Mouse (Mus musculus) left cerebral cortex, postnatal 14 days (tissue): ENCODE results near the gene Rubcnl. TPM values are rescaled to one million over a fixed set of nuclear protein-coding genes. Genes with fewer than 3 reads are reported as not detected.

Source experiments
- DNase-seq, 2 experiments: peaks; one replicate each; pipeline ENCODE4 v3.0.0; 2021 to 2022; ENCODE audit warnings: low spot score in 2 of 2, mixed read lengths in 1 of 2
- intact Hi-C: fragments of 180-260 bp; cut with DNase I; formaldehyde crosslinking; loops from one replicate; pipeline ENCODE4 v1.15.1; 2025
- total RNA-seq, 2 experiments: library from RNA; stranded (reverse); gene quantifications; 2 replicates each; pipeline ENCODE4 v1.2.3; 2021

The Rubcnl gene
- total RNA-seq, 2 experiments from 2014 or later: 1.3 to 1.5 TPM

DNA sequence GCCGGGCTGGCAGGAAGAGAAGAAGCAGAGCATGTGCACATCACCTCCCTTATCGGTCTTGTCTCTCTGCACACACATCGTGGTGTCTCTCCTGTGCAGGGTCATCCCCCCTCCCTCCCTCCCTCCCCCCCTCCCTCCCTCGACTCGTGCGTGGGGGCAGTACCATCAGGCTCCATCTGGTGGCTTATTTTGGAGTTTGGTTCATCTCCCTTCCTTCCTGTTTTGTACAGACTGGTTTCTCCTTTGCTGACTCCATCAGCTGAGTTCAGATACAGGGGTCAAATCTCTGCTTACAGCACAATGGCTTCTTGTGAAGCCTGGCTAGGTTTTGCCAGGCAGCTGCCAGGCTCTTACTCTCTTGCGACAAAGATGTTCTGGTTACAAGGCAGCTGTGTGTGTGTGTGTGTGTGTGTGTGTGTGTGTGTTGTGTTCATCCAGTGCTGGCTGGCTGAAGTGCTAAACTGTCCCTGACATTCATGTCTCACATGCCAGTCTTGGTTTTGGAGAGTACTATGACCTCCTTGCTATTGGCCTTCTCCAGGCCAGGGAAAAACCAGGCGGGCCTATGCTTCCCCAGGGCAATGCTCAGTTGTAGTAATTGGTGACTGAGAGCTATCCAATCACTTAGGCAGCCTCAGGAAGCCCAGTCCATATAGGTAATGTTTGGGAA lies 4.7 kb upstream of the Rubcnl start:
- DNase-seq: peak; percentile 10 to 22

DNA sequence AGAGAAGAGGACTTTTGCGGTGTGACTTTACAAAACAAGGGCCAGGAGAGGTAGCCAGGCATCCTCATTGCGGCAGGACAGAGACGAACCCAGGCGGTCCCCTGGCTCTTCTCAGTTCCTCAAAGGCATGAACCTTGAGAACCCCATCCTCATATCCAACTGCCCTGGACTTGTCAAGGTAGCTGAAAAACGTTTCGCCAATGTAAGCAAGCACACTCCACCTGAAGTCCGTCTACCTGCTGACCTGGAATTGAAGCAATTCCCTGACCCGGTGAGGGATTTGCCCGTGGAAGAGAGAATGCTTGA lies 841 bp downstream of the Rubcnl start:
- intact Hi-C loops: no loop called here
- DNase-seq: no peak

More for the DNA sequence above, 4.7 kb upstream of the Rubcnl start:
- intact Hi-C loops: no loop called here

DNA sequence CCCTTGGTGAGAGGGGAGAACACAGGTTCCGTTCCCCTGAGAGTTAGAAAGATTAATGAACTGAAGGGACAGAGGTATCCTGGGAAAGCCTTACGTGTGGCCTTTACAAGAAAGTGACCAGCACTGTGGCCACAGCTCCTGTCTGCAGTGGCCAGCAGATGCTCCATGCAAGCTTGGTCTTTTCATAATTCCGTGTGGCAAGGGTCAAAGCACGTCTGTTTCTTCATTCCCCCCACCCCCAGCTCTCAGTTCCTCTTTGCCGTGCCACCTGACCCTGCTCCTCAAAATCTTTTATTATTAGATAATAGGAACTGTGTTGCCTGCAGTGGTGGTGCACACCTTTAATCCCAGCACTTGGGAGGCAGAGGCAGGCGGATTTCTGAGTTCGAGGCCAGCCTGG lies 1.4 kb downstream of the Rubcnl start:
- DNase-seq: no peak

DNA sequence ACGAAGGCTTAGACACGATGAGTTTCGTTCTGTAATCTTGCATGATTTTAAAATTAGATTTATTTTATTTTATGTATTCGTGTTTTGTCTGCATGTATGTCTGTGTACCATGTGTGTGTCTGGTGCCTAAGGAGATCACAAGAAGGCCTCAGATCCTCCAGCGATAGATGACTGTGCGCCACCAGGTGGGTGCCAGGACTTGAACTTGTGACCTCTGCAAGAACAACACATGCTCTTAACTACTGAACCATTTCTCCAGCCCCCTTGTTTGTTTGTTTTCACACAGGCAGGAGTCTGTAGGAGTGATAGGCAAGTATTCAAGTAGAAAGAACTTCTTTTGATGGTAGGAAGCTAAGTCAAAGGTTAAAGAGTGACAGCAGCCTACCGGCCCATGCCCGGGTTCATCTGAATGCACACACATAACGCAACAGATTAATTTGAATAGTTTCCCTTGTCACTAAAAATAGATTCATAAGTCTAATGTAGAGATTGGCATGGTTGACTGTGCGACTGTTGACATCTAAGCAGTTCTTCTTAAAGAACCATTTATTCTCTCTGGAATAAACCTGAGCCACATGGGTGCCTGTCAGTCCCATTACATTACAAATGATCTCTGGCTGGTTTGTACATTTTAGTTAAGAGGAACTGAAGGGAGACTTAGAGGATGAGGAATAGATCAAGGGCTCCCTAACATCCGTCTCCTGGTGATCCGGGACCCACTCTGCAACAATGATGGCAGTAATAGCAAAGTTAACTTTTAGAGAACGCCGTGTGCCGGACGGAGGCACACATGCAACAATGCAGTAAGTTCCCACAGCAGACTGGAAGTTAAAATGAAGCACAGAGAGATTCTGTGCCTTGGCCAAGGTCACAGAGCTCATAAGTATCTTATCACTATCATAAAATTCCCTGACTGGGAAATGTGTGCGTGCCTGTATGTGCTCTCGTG lies 2.3 kb downstream of the Rubcnl start:
- intact Hi-C loops: no loop called here
- no peak for DNase-seq

More for the DNA sequence above, 1.4 kb downstream of the Rubcnl start:
- intact Hi-C loops: no loop called here

DNA sequence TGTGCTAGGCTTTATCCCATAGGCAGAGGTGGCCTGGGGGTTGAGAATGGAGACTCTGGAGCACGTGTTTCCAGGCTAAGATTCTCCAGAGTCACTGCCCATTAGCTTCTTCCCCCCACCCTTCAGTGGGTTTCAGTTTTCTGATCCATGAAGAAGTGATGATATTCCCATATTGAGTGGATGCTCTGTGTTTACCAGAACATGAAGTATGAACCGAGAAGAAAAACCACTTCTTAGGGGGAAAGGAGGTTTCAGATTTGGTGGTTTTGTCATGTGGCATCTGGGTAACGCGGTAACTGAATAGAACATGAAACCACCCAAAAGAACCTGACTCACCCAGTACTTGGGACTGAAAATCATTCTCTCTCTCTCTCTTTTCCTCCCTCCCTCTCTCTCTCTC lies 3.0 kb downstream of the Rubcnl start:
- DNase-seq: no peak
- intact Hi-C loops: no loop called here

DNA sequence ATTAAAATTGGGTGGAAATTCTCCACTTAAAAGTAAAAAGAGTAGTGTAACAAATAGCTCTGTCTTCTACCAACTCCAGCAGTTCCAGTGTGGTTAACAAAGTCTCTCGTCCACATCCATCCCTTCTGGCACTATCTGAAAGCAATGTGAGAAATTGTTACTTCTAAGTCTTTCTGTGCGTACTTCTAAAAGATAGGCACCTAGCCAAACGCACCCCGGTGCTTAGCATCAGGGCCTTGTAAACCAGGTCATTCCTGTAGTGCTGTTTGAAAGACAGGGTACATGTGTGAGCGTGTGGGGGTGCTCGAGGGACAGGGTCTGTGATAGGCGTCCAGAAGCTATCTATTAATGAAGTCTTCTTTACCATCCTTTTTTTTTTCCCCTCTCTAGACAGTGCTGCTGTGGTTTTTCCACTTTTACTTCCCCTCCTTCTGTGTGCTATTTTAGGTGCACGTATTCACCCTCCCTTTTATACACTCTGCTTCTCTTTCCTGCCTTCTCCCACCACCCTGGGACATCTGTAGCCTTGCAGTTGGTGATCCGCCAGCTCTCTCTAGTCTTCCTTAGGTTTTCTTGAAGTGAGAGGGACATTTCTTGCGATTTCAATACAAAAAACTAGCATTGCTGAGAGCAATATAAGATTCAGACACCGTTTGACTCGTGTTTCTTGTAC lies 4.9 kb downstream of the Rubcnl start:
- peak; percentile 48 to 54 for DNase-seq
- intact Hi-C loops: no loop called here

DNA sequence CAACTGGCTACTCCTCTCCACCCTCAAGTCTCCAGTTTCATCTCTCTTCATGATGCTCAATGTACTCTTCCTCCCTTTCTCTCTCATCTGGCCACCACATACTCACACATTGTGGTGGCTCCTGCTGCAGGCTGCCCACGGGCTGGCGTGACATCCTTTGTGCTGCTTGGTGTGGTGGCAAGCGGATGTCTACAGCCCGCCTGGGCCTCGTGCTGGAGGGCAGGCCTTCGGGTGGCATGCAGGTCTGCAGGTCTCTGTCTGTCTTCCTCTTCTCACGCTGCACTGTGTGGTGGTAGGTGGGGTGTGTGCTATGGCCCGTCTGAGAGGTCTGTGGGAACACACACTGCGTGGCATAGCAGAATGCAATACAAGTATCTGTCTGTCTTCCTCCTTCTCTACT lies 6.7 kb downstream of the Rubcnl start:
- intact Hi-C loops: no loop called here
- no peak for DNase-seq

DNA sequence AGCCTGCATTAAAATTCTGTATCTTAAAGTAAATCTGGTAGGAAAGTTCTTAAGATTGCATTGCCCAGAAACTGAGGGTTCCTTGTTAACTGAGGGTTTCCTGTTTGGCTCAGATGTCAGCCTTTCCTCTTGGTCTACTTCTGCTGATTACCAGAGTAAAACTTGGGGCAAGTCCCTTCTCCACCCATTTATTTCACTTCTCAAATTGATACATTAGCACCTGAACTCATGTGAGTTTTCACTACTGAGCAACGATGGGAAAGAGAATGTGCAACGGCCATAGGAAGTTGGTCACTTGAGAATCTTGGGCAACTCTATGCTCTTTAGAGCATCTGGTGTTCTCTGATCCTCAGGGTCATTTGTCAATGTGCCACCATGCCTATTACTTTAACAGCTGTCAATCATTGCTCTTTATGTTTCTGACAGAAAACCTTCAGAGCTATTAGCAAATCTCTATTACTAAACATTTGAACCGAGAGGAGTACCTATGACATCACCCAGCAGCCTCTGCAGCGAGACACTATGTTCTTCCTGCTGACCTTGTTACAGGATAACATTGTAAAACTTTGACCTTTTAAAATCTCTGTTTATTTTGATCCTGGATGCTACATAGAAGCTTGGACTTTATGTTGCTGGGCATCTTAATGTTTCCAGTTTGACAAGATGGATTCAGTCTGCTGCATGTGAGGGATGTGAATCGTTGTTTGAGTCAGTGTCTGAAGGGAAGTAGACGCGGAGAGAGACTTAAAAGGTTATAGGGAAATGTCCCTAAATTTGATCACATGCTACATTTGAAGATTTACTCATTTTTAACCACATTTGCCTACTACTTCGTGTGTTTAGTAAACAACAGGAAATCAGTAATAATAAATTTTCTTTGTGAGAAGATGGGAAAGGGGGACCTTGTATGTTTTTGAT lies 9.2 kb downstream of the Rubcnl start:
- intact Hi-C loops: no loop called here
- DNase-seq: no peak

DNA sequence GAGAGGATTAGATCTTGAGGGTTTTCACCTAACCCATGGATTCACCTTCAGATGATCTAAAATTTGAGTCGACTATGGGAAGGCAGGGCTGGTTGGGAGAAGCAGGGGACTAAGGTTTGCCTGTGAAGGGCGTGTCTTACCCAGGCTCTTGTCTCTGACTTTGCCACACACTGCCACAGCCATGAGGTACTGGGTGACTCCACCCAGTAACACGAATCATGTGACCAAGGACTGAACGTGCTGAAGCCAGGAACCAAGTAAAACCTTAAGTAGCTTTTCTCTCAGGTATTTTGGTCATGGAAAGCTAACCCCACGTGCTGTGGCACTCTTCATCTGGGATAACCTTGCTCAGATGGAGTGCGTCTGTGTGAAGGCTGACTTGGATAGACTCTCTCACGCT lies 14.9 kb downstream of the Rubcnl start:
- intact Hi-C loops: no loop called here
- DNase-seq: no peak

DNA sequence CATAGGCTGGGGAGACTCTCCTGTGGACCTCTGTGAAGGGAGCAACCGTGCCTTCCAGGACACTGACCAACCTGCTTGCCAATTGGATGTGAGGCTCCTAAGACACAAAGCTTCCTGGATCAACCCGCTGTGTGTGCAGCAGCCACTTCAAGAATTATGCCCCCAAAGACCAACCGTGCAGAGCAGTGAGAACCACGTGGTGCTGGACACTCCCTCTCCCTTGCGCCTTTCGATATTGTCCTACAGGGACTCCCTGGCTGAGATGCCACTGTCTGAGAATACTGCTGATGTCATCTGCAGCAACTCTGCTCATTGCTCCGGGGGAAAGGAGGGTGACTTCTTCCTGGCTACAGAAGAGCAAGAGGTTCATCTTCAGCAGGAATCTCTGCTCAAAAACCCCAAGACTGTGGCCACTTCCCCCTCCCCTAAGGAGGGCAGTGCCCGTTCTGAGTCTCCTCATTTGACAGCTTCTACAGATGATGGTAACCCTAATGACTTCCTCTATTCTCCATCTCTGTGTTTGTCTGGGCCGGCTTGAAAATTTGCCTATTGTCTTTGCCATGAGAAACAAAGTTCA lies 16.3 kb downstream of the Rubcnl start:
- no peak for DNase-seq
- intact Hi-C loops: no loop called here

DNA sequence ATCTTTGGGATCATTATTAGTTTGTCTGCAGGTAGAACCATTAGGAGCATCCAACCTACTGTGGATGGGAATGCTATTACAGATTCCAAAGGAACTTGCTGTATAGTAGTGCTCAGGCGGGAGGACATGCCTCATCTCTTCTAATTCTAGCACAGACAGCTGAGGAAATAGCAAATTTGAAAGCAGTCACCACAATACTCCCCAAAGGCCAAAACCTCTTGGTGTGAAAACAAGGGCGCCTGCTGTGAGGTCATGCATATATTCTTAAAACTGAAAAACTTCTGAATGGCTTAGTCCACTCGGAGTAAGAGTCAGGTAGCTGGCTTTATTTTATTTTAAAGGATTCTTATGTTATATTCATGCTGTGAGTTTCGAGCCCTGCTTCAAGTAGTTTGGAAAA lies 16.9 kb downstream of the Rubcnl start:
- intact Hi-C loops: no loop called here

DNA sequence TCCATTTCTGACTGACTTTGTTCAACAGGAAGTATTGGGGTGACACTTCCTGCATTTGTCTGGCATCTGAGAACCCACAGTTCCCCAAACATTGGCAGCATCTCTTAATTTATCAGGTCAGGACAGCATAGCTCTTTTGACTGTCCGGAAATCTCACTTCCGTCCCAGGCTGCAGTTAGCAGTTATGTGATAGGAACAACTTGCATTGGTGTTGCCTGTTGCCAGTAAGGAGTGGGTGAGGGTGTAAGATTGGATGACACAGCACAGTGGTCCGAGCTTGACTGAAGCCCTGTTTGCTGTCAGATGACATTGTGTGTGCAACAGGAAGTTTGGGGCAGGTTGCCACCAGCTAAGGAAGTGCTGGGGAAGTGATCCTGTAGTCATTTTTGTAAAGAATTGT lies 18.4 kb downstream of the Rubcnl start:
- DNase-seq: peak; percentile 19 to 52
- intact Hi-C loops: no loop called here

More for the DNA sequence above, 16.9 kb downstream of the Rubcnl start:
- DNase-seq: no peak

DNA sequence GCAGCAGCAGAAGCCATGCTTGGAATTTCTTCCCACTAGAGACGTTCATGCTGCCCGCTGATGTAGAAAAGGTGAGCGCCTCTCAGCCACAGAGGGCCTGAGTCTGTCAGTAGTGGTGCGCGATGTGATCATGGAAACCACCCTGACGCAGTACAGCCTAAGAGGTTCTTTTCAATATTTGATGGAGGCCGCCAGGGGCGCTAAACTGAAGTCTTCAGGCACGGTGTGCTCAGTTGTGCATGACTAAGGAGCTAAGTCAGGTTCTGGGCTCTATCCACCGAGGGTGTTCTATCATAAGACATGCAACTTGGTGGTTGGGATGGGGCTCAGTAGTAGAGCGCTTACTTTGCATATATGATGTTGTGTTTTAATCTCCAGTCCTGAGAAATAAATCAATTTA lies 19.6 kb downstream of the Rubcnl start:
- no peak for DNase-seq
- intact Hi-C loops: no loop called here

DNA sequence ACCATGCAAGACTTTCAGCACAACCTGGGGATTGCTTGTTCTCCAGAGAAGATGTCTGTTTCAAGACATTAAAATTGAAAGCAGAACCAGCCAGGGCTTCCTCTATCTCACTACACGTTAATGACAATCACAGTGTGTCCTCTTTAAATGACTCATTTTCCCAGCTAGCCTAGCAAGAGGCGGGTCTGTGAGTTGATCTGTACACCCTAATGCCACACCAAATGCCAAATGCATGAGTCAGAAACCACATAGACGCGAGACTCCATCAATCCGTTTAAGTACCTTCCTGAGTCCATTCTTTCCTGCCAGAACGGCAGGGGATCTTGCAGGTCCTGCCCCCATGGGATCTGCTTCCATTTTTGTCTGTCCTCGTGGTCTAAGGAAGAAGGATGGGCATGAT lies 29.4 kb downstream of the Rubcnl start:
- no peak for DNase-seq
- intact Hi-C loops: no loop called here

DNA sequence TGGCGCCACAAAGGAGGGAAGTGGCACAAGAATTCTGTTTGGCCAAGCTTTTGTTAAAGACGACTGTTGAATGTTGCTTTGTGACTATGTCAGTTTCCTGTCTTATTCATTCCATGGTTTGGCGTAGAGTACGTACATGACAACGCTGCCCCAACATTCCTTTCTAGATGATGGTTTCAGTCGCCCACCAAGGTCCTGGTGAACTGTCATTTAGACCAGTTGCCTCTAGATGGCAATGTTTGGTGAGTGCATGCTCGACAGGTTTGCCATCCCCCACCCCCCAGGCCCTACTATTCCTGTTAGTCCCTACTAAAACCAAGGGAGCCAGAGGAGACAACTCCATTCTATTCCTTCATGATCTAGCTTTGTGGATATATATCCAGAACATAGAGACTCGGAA lies 36.6 kb downstream of the Rubcnl start:
- DNase-seq: no peak
- intact Hi-C loops: no loop called here

DNA sequence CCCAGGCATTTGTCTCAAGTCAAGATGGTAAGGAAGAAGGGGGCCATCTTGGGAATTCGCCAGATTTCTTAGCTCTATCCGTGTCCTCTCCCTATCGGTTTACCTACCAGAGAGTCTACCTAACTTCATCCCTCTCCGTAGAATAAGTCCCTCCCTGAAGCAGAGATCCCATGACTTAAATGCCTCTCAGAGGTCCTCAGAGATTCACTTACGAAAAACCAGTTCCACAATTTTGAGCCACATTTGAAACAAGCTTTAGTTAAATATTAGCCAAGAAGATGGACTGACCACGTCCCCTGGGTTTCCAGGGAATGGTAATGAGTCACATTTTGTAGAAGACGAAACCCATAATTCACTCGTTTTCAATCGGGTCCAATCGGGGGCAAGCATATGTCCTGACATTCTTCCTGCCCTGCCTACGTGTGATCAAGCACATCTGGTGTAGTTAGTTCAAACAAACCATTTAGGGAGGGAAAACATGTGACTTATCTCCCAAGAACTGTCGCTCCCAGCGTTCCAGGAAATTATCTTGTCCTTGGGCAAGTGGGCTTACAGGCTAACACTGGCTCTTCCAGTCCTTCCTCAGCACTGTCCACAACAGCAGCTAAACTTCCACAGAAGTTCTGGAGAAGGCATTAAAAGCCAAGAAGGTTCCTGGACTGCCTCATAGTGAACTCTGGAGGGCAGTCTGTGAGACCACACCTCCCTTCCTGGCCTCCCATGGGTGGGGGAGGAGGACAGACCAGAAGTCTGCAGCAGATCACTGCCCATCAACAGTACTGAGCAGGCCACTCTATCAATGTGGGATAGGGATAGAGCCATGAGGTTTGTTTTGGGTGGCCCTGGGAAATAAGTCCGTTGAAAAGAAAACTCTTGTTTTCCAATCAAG lies 38.9 kb downstream of the Rubcnl start:
- no peak for DNase-seq
- intact Hi-C loops: no loop called here

DNA sequence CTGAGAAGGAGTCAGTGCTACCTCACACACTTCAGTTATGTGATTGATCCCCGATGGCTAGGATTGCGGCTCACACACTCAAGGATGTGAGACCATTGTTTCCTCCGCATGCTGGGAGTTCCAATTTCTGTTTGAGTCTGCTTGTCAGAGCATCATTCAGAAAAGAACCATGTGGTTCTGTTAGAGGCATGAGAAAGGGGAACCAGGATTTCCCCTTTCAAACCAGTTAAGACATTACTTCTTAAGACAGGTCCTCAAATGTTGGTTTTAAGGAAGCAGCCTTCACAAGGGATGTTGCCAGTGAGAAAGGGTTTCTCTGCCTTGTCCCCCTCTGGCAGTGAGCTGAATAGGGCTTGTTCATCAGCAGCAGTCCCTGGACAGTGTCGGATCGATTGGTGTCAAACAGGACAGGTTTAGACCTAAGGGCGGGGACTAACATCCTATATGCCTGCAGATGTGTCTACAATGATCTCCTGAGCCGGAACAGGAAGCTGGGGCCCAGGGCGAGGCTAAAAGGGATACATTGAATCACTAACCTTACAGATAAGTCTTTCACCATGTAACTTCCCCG lies 41.1 kb downstream of the Rubcnl start:
- intact Hi-C loops: no loop called here
- DNase-seq: no peak

DNA sequence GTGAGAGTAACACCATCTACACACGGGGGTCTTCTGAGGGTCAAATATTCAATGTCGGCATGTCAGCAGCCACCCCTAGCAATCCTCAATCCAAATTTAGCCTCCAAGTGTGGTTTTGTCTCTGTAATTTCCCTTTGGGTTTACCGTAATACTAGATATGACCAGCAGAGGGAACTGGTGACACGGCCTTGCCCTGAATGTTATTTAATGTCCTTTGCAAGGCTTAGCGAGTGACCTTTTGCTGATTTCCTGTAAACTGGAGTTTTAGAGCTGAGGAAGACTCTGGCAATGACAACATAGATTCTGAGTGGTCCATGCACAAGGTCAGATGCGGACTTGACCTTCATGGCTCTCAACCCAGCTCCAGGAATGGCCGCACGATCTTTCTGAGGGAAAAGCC lies 44.7 kb downstream of the Rubcnl start:
- peak; percentile 43 to 65 for DNase-seq
- intact Hi-C loops: loop anchor here (5.0 kb wide), 1 partner anchor 137 kb away; no protein-coding TSS in a partner anchor
